Mouse (Mus musculus) retina, postnatal 7 days (tissue): ENCODE measurements at regions not wholly inside any gene's neighbourhood (a gene's known extent, or its start where the extent isn't known, plus 50 kb on each side); places are given as distances from the start of the nearest gene placed in this dataset.
"Not testable (repeated sequence)": the region's sequence is repeated elsewhere in the genome, so short reads cannot be mapped to it uniquely, and the experiment has no call there.

Source experiments
- DNase-seq: peaks from one replicate; pipeline ENCODE4 v3.0.0-alpha.2; 2012; ENCODE audit warnings: low read depth, low spot score

DNA sequence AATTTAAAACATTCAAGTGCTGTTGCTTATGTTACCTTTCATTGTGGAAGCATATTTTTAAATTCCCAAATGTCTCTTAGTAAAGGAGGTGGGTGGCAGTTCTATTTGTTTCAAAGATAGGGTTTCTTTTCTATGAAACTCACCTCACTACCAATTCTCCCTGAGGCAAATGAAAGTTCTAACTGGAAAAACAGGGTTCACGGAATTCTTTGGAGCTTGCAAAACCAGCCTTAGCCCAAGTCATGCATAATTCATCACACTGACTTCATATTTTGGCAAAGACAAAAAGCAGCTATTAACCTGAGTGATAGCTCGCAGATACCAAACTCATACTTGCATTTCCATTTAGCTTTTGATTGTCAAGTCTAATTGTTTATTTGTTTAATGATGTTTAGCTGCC lies 73.8 kb downstream of the Dio2 start:
- no peak for DNase-seq

DNA sequence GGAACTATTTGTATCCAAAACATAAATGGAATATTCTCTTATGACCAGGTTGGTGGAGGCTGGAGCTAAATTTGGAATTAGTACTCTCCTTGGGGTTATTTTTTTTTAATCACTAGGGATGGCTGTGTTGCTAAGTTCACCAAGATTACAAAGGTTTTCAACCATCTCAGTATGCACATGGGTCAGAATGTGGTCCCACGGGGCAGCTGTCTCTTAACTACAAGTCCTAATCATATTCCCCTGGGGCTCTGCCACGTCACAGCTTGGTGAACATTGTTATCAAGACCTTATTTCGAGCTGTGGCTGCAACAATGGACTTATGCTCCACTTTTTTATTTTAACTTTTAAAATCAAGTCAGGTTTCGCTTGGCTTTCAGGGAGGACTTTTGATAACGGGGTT lies 92.8 kb downstream of the Dio2 start:
- DNase-seq = no peak

DNA sequence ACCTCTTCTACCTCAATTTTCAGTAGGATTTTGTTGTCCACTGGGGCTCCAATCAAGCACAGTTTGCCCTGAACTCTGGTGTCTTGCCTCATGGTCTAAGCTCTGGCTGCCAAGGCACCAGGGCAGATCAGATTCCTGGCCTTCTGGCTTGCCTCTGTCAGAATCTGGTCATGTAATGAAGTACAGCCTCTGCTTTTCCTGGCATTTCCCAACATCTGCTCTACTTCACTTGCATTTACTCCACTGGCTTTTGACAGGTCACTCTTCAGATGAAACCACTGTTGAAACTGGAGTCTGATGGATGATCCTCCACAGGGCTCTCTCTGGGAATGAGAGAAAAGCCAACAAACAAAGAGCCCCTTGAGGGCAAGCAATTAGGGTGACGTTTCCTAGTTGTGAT lies 94.3 kb downstream of the Dio2 start:
- DNase-seq = no peak

DNA sequence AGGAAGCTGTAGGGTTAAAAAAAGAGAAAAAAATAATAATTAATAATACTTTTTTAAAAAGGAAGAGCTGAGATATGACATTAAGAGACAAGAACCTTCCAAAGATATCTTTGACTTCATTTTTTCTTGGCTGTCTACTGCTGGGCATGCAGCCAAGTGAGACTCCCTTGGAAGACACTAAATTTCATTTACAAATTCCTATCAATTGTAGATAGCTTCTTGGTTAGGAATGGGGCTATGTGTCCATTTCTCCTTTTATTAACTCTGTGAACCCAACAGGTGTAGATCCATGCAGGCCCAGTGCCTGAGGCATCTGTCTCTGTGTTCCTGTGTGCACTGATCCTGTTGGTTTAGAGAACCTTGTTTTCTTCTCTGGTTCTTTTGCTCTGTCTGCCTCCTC lies 113.4 kb downstream of the Dio2 start:
- DNase-seq = no peak

DNA sequence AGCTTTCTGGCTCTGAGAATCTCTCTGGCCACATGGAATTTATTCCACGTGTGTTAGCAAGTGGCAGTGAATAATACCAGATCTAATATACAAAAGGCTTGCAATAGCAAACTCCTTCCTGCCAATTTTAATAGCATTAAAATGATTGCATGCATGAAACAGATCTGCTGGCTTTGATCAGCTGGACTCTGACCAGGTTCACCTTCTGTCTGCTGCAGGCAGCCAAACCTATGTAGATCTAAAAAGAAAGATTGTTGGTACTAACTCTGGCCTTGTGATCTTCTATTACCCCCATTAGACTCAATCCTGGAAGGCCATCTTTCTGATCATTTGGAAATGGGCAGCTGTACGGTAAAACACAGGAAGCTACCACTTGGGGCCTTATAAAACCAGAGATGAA lies 114.8 kb downstream of the Dio2 start:
- no peak for DNase-seq

DNA sequence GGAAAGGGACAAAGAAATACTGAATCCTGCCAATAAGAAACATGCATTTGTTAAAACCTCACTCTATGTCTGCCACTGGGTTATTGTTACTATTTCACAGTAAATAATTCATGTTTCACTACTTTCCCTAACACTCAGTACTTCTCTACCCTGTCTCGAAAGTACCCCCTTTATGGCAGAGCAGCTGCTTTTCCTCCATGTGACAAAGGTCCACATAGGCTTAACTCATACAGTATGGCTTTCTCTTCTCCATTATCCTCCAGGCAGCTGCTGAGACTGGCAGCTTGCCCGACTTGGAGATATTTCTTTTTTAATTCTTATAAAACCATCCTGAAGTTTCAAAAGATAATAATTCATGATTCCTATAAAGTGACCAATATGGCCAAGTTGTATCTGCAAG lies 129.4 kb downstream of the Dio2 start:
- no peak for DNase-seq

DNA sequence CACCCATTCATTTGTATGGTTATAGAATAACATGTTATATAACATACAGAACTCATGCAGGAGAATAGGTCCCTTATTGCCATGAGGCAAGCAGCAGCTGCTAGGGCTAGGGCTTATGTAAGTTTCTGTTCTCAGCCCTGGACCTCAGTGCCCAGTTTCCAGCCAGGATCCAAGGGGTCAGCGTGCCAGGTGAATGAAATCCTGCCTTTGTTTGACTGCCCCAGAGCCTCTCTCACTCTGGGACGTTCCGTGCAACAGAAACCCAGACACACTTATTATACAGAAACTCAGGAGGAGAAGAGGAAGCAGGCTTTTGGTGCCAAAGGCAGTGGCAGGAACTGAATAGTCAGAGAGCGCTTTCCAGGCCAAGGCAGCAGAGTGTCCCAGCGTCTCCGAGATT lies 130.3 kb downstream of the Dio2 start:
- no peak for DNase-seq

DNA sequence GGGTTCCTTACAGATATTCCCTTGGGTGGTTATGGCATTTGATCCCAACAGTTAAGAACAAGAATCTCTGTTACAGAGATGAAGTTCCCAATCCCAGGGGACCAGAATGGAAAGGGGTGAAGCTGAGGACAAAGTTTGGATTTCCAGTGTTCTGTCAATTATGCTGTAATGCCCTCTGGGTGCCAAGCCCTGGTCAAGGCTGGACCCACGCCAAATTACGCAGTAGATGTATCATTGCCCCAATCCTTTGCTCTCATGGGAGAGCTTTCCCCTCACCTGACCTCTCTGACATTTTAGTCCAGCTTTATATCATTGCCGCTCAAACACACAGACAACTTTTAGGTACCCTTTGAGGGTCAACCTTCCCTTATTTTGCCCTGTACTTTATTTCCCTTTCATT lies 158.2 kb downstream of the Dio2 start:
- no peak for DNase-seq

DNA sequence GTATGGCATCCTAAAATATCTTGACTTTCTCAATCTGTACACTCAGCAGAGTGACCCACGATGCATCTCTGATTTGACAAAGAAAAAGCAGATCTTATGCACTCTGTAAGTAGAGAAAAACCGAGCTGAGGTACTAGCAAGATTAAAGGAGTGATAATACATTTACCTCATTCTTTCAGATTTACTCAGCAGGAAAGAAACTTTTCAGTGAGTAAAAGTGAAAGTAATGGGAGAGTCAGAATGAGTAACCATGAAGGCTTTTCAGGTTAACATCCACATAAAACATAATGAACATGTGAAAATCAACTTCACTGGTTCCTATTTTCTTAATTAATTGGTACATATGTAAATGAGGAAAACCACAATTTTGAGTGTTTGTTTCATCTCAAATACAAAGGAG lies 162.1 kb downstream of the Dio2 start:
- no peak for DNase-seq

DNA sequence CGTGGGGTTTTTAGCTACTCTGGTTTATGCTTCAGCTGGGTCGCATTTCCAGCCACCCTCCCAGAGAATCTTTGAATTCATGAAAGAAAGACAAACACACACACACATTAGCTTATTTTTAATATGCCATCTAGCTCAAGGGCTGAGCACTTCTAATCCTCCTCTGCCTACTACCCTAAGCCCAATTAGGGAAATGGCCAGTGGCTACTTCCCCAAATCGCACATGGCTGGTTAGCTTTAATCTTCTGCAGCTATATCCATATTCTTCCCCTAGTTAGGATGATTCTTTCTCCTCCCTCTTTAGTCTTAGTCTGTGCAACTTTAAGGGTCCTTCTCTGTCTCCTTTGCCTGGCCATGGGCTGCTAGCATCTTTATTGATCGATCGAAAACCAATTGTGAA lies 166.3 kb downstream of the Dio2 start:
- DNase-seq = no peak

DNA sequence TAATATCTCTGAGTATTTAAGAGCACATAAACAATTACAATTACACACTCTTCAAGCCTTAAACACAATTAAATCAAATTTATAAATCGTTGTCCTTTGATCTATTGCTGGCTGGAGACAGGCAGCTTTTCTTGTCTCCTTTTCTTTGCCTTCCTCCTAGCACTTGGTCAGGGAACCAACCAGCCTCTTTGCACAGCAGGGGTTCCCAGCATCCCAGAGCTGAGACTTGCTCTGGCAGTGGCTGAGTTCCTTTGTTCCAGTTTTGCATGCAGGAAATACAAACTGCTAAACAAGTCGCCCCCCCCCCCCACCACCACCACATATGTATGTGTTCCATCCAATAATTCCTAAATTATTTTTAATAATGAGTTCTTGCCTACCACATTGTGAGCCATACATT lies 166.7 kb downstream of the Dio2 start:
- DNase-seq = no peak

DNA sequence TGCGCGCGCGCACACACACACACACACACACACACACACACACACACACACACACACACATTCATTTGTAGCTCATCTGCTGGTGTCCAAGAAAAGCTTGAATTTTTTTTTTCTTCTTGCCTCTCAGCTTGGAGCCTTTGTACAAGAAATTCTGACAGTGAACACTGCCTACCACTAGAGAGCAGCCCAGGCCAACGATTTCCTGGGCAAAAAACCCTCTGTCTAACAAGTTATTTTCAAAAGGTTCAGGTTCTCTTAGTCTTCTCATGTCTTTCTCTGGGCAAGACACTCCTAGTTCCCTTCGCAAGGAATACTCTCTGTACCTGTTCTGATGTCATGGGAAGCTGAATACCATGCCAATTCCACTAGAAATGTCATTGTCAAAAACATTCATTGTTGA lies 171.9 kb downstream of the Dio2 start:
- peak; percentile 14 for DNase-seq

DNA sequence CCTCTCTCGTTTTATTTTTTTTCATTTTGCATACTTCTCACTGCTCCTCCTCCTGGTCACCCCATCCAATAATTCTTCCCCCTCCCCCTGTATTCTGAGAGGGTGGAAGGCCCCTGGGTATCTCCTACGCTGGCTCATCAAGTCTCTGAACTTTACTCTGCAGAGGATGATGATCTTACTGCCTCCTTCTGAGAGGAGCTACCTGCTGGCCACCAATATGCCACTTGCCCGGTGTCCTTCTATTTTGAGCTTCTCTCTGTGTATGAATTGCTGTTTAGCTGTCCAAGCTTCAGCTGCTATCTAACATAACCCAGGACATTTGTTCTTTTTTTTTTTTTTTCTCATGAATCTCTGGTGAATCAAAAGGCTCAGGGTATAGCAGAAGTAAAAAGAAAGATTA lies 173.2 kb downstream of the Dio2 start:
- no peak for DNase-seq

DNA sequence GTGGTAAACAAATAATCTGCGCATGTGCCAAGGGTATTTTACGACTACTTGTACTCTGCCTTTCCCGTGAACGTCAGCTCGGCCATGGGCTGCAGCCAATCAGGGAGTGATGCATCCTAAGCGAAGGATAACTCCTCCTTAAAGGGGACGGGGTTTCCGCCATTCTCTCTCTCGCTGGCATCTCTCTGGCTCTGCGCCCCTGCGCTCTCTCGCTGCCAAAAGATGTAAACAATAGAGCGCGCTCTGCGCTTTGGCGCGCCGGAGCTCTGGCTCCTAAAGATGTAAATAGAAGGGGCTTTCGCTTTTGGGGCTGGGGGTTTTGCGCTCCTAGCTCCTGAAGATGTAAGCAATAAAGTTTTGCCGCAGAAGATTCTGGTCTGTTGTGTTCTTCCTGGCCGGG lies 173.6 kb downstream of the Dio2 start:
- DNase-seq = not testable (repeated sequence)

DNA sequence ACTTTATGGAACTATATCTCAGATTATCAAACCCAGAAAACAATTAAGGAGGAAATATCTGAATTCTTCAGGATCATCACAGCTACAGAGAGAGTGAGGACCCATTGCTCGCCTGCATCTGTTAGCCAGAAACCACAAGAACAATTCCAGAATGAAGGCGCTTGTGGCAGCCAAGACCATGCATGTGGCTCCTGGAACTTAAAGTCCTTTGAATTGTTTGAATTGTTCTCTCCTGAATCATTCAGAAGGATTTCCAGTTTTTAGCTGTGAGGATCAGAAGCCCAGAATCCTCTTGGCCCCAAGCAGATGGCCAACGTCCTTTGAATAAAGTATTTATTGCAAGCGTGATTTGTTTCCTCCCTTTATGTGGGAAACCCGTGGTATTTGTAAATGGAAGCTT lies 195.9 kb downstream of the Dio2 start:
- DNase-seq = no peak
